Mouse (Mus musculus) lung, adult 2 months (tissue): ENCODE measurements around the gene Cntnap1.

Experiments used
- CTCF ChIP-seq: fragments of 200-500 bp; IDR thresholded peaks from 2 replicates; pipeline ENCODE4 v1.5.1; 2011; ENCODE audit warnings: mild to moderate bottlenecking, low read length, control low read depth; ENCODE audit not compliant: insufficient read depth
- POLR2A ChIP-seq: fragments of 200-500 bp; IDR thresholded peaks from 2 replicates; pipeline ENCODE4 v1.6.1; 2011; ENCODE audit warnings: low read depth, mild to moderate bottlenecking, control low read depth, low read length, borderline replicate concordance; ENCODE audit errors: extremely low read depth

DNA sequence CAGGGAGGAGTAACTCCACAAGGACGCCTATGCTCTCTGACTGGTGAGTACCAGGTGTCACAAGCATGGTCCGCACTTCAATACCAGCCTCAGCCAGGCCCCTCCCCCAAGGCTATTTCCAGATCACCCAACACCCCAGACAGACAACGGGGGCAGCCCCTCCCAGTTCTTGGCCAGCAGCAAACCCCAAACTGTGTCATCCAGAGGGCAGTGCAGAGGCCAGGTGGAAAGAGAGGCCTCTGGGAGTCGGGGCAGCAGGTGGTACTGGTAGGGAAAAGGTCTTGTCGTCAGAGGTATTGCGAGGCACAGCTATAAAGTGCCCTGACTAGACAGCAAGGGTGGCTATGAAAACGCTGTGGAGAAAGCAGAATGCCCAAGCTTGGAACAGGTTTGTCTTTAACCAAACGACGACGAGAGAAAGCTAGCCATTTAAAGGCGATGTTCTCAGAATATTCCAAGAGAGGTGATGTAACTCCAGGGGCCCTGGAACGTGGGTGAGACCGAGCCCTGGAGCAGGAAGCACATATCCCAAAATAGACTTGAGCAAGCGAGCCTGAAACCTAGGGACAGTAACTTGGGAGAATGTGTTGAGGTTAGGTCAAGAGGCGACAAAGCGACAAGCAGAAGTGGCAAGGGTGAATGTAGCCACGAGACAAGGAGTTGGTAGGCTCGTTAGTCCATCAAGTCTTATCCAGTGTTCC, 40.1 kb upstream of the Cntnap1 start:
- TF ChIP-seq CTCF (no peak), POLR2A (no peak)
